Comparison of ENCODE assay signal across 9 mouse cellular contexts in the genomic region with DNA sequence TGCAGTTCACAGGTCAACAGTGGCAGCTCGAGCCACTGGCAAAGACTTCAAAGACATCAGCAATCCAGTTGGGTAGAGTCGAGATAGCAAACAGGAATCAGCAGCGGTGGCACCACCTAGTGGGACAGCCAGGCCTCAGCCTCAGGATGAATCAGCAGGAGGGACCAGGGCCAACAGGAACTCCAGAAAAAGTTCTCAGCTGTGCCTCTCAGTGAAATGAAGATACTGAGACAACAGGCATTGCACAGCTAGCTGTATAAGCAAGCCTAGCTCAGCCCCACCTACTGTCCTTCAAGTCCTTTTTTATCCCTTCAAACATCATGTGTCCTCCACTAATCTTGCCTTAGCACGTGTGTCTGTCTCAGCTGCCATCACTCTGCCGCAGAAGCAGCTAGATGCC. TPM values are rescaled to one million over a fixed set of nuclear protein-coding genes. Genes with fewer than 3 reads are reported as not detected.
DNase-seq lines count a peak whose midpoint lies in the region; ATAC-seq and TF ChIP-seq lines count a peak whose summit lies in the region.
"Had no signal": no experiment of that assay in that cellular context is flagged by ENCODE, and none has a peak within 500 bp of the region (broad histone marks: within the 10 kb centered on the region; RNA-seq: fewer than 3 reads in every experiment).

No protein-coding gene starts in this region.

- H3K4me1 ChIP-seq in heart, embryonic 11.5 days (ENCODE audit: control insufficient read depth, insufficient read depth, low read length), result no peaks in the 10 kb centered on the region
- peaks cover 5% of the 10 kb centered on the region for H3K4me1 ChIP-seq in liver, adult 2 months (ENCODE audit: control insufficient read depth, insufficient read depth, low read length)
- H3K4me1 ChIP-seq in forebrain, embryonic 11.5 days (replicated peaks; ENCODE audit: control insufficient read depth, insufficient read depth, low read length), result no peaks in the 10 kb centered on the region
- H3K4me1 ChIP-seq in midbrain, embryonic 16.5 days (ENCODE audit: control insufficient read depth, insufficient read depth, low read length), result no peaks in the 10 kb centered on the region
- H3K4me1 ChIP-seq: neural tube, embryonic 13.5 days had no signal

- H3K36me3 ChIP-seq in heart, embryonic 11.5 days (ENCODE audit: control insufficient read depth, insufficient read depth, low read length), result peaks cover 12% of the 10 kb centered on the region
- H3K36me3 ChIP-seq in liver, adult 2 months (ENCODE audit: control insufficient read depth, insufficient read depth, low read length), result peaks cover 75% of the 10 kb centered on the region
- H3K36me3 ChIP-seq in forebrain, embryonic 11.5 days (ENCODE audit: control insufficient read depth, insufficient read depth, low read length), result peaks cover 14% of the 10 kb centered on the region; the same call in 1 of the 2 replicates
- peaks cover 55% of the 10 kb centered on the region for H3K36me3 ChIP-seq in midbrain, embryonic 16.5 days (ENCODE audit: control insufficient read depth, insufficient read depth, low read length)

- H3K4me3 ChIP-seq in heart, embryonic 11.5 days (ENCODE audit: low read depth, low read length), result no peak overlapping the region
- no peak overlapping the region for H3K4me3 ChIP-seq in liver, adult 2 months (ENCODE audit: insufficient read depth, low read depth, low read length)
- H3K4me3 ChIP-seq in forebrain, embryonic 11.5 days (ENCODE audit: low read depth, low read length), result no peak overlapping the region
- no peak overlapping the region for H3K4me3 ChIP-seq in midbrain, embryonic 16.5 days (ENCODE audit: low read depth, low read length)
- H3K4me3 ChIP-seq: neural tube, embryonic 13.5 days had no signal

- ATAC-seq in heart, embryonic 11.5 days (replicated peaks; ENCODE audit: insufficient number of reproducible peaks, low FRiP score, low TSS enrichment), result no peak
- ATAC-seq in forebrain, embryonic 11.5 days (replicated peaks; ENCODE audit: low FRiP score), result no peak
- no peak for ATAC-seq in midbrain, embryonic 16.5 days

- H3K79me2 ChIP-seq in liver, adult 2 months (ENCODE audit: control insufficient read depth, insufficient read depth, low read length), result no peaks in the 10 kb centered on the region

- peak; percentile 86 for DNase-seq in heart, adult 11 months
- DNase-seq in A20 (ENCODE audit: low read depth, low spot score), result peak; percentile 24
- DNase-seq in adrenal gland, postnatal 14 days, result peak; percentile 70
- peak; percentile 92 for DNase-seq in liver, adult 2 months (ENCODE audit: extremely low read depth, low read depth, low spot score)
- no peak for DNase-seq in urinary bladder, postnatal 4 days (ENCODE audit: low spot score in 2 of 2)
- DNase-seq in forebrain, embryonic 11.5 days (ENCODE audit: low spot score), result no peak

- TF ChIP-seq POLR2A in liver, adult 2 months (IDR thresholded peaks at IDR 0.05; ENCODE audit: extremely low read depth, insufficient read depth, low read length), result no peak

- peak; percentile 91 for TF ChIP-seq CTCF in liver, adult 2 months (IDR thresholded peaks at IDR 0.05; ENCODE audit: low read depth, low read length)

- no peaks in the 10 kb centered on the region for H3K9me3 ChIP-seq in heart, embryonic 11.5 days (replicated peaks; ENCODE audit: control insufficient read depth, low read length)
- no peaks in the 10 kb centered on the region for H3K9me3 ChIP-seq in forebrain, embryonic 11.5 days (ENCODE audit: control insufficient read depth, low read length)
- H3K9me3 ChIP-seq in midbrain, embryonic 16.5 days (replicated peaks; ENCODE audit: control insufficient read depth, low read length, poor library complexity, severe bottlenecking), result no peaks in the 10 kb centered on the region
- H3K9me3 ChIP-seq: neural tube, embryonic 13.5 days had no signal

- no peak overlapping the region for H3K4me2 ChIP-seq in heart, embryonic 11.5 days
- H3K4me2 ChIP-seq in forebrain, embryonic 11.5 days (ENCODE audit: low read depth, low read length, severe bottlenecking), result no peak overlapping the region
- no peak overlapping the region for H3K4me2 ChIP-seq in midbrain, embryonic 16.5 days (ENCODE audit: low read length)
- H3K4me2 ChIP-seq: neural tube, embryonic 13.5 days had no signal

- no peaks in the 10 kb centered on the region; the same call in 1 of the 2 replicates for H3K27me3 ChIP-seq in heart, embryonic 11.5 days (ENCODE audit: control insufficient read depth, insufficient read depth, low read length)
- no peaks in the 10 kb centered on the region for H3K27me3 ChIP-seq in liver, adult 2 months (ENCODE audit: control insufficient read depth, insufficient read depth, low read length)
- H3K27me3 ChIP-seq in forebrain, embryonic 11.5 days (ENCODE audit: control insufficient read depth, insufficient read depth, low read length), result no peaks in the 10 kb centered on the region
- no peaks in the 10 kb centered on the region for H3K27me3 ChIP-seq in midbrain, embryonic 16.5 days (ENCODE audit: control insufficient read depth, insufficient read depth, low read depth, low read length)
- H3K27me3 ChIP-seq: neural tube, embryonic 13.5 days had no signal

- 55% methylated on average over 5 of the region's 5 CpGs for WGBS in heart, embryonic 11.5 days (ENCODE audit: insufficient replicate concordance)
- 27% methylated on average over 5 of the region's 5 CpGs for WGBS in liver, adult 2 months
- 76% methylated on average over 5 of the region's 5 CpGs for WGBS in forebrain, embryonic 11.5 days
- 75% methylated on average over 5 of the region's 5 CpGs for WGBS in midbrain, embryonic 16.5 days

- no peak overlapping the region for H3K27ac ChIP-seq in heart, embryonic 11.5 days (ENCODE audit: low read depth, low read length)
- peak overlapping the region; percentile 26 for H3K27ac ChIP-seq in liver, adult 2 months (replicated peaks; ENCODE audit: insufficient read depth, low read depth, low read length)
- H3K27ac ChIP-seq in forebrain, embryonic 11.5 days (ENCODE audit: low read depth, low read length), result no peak overlapping the region
- no peak overlapping the region for H3K27ac ChIP-seq in midbrain, embryonic 16.5 days (ENCODE audit: low read length)
- H3K27ac ChIP-seq: neural tube, embryonic 13.5 days had no signal

- H3K9ac ChIP-seq in heart, embryonic 11.5 days (ENCODE audit: low read depth, low read length), result no peak overlapping the region
- no peak overlapping the region for H3K9ac ChIP-seq in liver, adult 2 months (ENCODE audit: low read depth, low read length)
- no peak overlapping the region for H3K9ac ChIP-seq in forebrain, embryonic 11.5 days (ENCODE audit: low read length)
- H3K9ac ChIP-seq in midbrain, embryonic 16.5 days (ENCODE audit: low read depth, low read length), result no peak overlapping the region
- H3K9ac ChIP-seq: neural tube, embryonic 13.5 days had no signal

RNA-seq across cellular contexts. Expression of a gene that starts 28.0 kb away (rescaled TPM):
- not detected in 2 replicates for polyA plus RNA-seq in heart, embryonic 11.5 days (2014; fragmentation: Nextera tagmentation; extraction: Ambion mirVana)
- total RNA-seq in adrenal gland, postnatal 14 days (2021), result not detected in 2 replicates
- 0.18 and 0.47 TPM in 2 replicates for total RNA-seq in liver, adult 2 months (2014; rRNA removed)
- polyA plus RNA-seq in liver, adult 2 months (2012; rRNA removed), result not detected in 2 replicates
- 0.23 TPM in 1 of 2 replicates, not detected in the other for polyA plus RNA-seq in forebrain, embryonic 11.5 days (2014; fragmentation: Nextera tagmentation; extraction: Ambion mirVana)
- not detected in 2 replicates for polyA plus RNA-seq in midbrain, embryonic 16.5 days (2015; fragmentation: Nextera tagmentation; extraction: Ambion mirVana)
- polyA plus RNA-seq: neural tube, embryonic 13.5 days had no signal

RNA-seq across cellular contexts. Expression of a gene that starts 31.0 kb away (rescaled TPM):
- polyA plus RNA-seq in heart, embryonic 11.5 days (2014; fragmentation: Nextera tagmentation; extraction: Ambion mirVana), result 35.8 and 39.3 TPM in 2 replicates
- 25.5 and 32.2 TPM in 2 replicates for total RNA-seq in adrenal gland, postnatal 14 days (2021)
- total RNA-seq in liver, adult 2 months (2014; rRNA removed), result 39.0 and 42.0 TPM in 2 replicates
- 19.8 and 25.5 TPM in 2 replicates for polyA plus RNA-seq in liver, adult 2 months (2012; rRNA removed)
- polyA plus RNA-seq in forebrain, embryonic 11.5 days (2014; fragmentation: Nextera tagmentation; extraction: Ambion mirVana), result 133 and 148 TPM in 2 replicates
- 49.9 and 57.4 TPM in 2 replicates for polyA plus RNA-seq in midbrain, embryonic 16.5 days (2015; fragmentation: Nextera tagmentation; extraction: Ambion mirVana)

RNA-seq across cellular contexts. Expression of a gene that starts 53.5 kb away (rescaled TPM):
- polyA plus RNA-seq in heart, embryonic 11.5 days (2014; fragmentation: Nextera tagmentation; extraction: Ambion mirVana), result not detected in 2 replicates
- total RNA-seq in adrenal gland, postnatal 14 days (2021), result not detected in 2 replicates
- total RNA-seq in liver, adult 2 months (2014; rRNA removed), result not detected in 2 replicates
- not detected in 2 replicates for polyA plus RNA-seq in liver, adult 2 months (2012; rRNA removed)
- polyA plus RNA-seq in forebrain, embryonic 11.5 days (2014; fragmentation: Nextera tagmentation; extraction: Ambion mirVana), result not detected in 2 replicates
- not detected in 2 replicates for polyA plus RNA-seq in midbrain, embryonic 16.5 days (2015; fragmentation: Nextera tagmentation; extraction: Ambion mirVana)
- polyA plus RNA-seq: neural tube, embryonic 13.5 days had no signal

Comparison
In these comparisons a context has a peak if more than half of its experiments do, and no peak if none do; other contexts are left out.
1. DNase-seq: peak in heart, adult 11 months (single experiment), A20 (single experiment), adrenal gland, postnatal 14 days (single experiment) and liver, adult 2 months (single experiment); none in urinary bladder, postnatal 4 days (0 of 2) and forebrain, embryonic 11.5 days (single experiment).